Mouse (Mus musculus) E14TG2a.4 (cell line): ENCODE data around the gene Trp53bp2.

ENCODE experiments used
- CTCF ChIP-seq: conservative IDR thresholded peaks from 2 replicates; pipeline ENCODE4 v1.5.1; 2014; ENCODE audit warnings: low read length
- POU5F1 ChIP-seq: IDR thresholded peaks from 2 replicates; pipeline ENCODE4 v1.6.1; 2014; ENCODE audit warnings: low read length, borderline replicate concordance

- TF ChIP-seq CTCF (no peak), POU5F1 (no peak)
Measured at GRCm38 (mm10) chr1:182494285-182495145, 85.5 kb downstream of the Trp53bp2 start.
